Comparison of ENCODE assay signal across 8 mouse cellular contexts in the genomic region with DNA sequence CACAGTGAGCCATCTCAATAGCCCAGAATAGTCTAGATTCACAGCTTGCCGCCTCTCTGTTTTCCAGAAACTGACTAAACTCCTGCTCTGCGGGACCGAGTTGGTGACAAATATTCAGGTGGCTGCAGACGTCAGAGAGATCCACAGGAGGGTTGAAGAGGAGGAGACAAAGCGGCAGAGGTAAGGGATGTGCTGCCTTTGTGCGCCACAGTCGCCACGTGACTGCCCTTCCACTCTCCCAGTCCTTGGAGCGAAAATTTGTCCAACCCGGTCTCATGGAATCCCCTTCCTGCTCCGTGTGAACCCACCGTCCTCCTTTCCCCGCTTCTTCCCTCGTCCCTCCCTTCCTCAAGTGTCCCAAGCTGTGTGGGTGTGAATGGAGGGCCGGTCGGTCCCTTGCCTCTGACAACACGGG.
DNase-seq lines count a peak whose midpoint lies in the region; ATAC-seq and TF ChIP-seq lines count a peak whose summit lies in the region.

No protein-coding gene starts in this region.

- H3K27ac ChIP-seq in gastrocnemius, adult 2 months, result no peak overlapping the region
- H3K27ac ChIP-seq in ES-Bruce4 (ENCODE audit: insufficient read depth, low read length), result no peak overlapping the region
- no peak overlapping the region for H3K27ac ChIP-seq in embryonic facial prominence, embryonic 14.5 days (replicated peaks; ENCODE audit: low read depth, low read length)
- no peak overlapping the region for H3K27ac ChIP-seq in limb, embryonic 10.5 days
- no peak overlapping the region for H3K27ac ChIP-seq in stomach, embryonic 15.5 days

- H3K4me3 ChIP-seq in gastrocnemius, adult 2 months, result peak overlapping the region; percentile 10; the same call in 1 of the 2 replicates
- peak overlapping the region; percentile 20 for H3K4me3 ChIP-seq in ES-Bruce4 (ENCODE audit: low read depth, low read length)
- peak overlapping the region; percentile 13 for H3K4me3 ChIP-seq in embryonic facial prominence, embryonic 14.5 days (ENCODE audit: low read depth, low read length)
- peak overlapping the region; percentile 42 for H3K4me3 ChIP-seq in limb, embryonic 10.5 days
- peak overlapping the region; percentile 23 for H3K4me3 ChIP-seq in stomach, embryonic 15.5 days (replicated peaks)

- peak; percentile 65; the same call in 1 of the 2 replicates for ATAC-seq in embryonic facial prominence, embryonic 14.5 days (ENCODE audit: low read depth)
- ATAC-seq in stomach, embryonic 15.5 days (ENCODE audit: insufficient read depth, low FRiP score, low read depth), result 0 out of 2 replicates have a peak, but pooled peaks have one; percentile 18

- DNase-seq in gastrocnemius, adult 2 months, result no peak
- DNase-seq in gastrocnemius, postnatal 4 days (ENCODE audit: low spot score in 2 of 2), result no peak
- no peak for DNase-seq in embryonic facial prominence, embryonic 14.5 days (ENCODE audit: low spot score)
- DNase-seq in limb, embryonic 10.5 days (ENCODE audit: low spot score), result peak; percentile 36
- no peak for DNase-seq in kidney, postnatal 36 days
- DNase-seq in layer of hippocampus, postnatal 36 days, result no peak

- WGBS in embryonic facial prominence, embryonic 14.5 days, result 11% methylated on average over 17 of the region's 17 CpGs
- WGBS in limb, embryonic 10.5 days, result 9% methylated on average over 17 of the region's 17 CpGs
- 9% methylated on average over 17 of the region's 17 CpGs for WGBS in stomach, embryonic 15.5 days

- peak overlapping the region; percentile 51 for H3K4me2 ChIP-seq in embryonic facial prominence, embryonic 14.5 days (ENCODE audit: low read depth, low read length)
- H3K4me2 ChIP-seq in stomach, embryonic 15.5 days, result peak overlapping the region; percentile 53

- no peaks in the 10 kb centered on the region for H3K27me3 ChIP-seq in ES-Bruce4 (ENCODE audit: control insufficient read depth, insufficient read depth, low read length, poor library complexity, severe bottlenecking)
- peaks cover 9% of the 10 kb centered on the region for H3K27me3 ChIP-seq in embryonic facial prominence, embryonic 14.5 days (replicated peaks; ENCODE audit: control insufficient read depth, insufficient read depth, low read length)
- H3K27me3 ChIP-seq in limb, embryonic 10.5 days (ENCODE audit: low read depth, poor library complexity, severe bottlenecking), result peaks cover 22% of the 10 kb centered on the region
- H3K27me3 ChIP-seq in stomach, embryonic 15.5 days (replicated peaks), result no peaks in the 10 kb centered on the region; the same call in 1 of the 2 replicates

- TF ChIP-seq CTCF in gastrocnemius, adult 2 months (IDR thresholded peaks at IDR 0.05), result no peak
- no peak for TF ChIP-seq CTCF in ES-Bruce4 (IDR thresholded peaks at IDR 0.05; ENCODE audit: low read depth, low read length)

- TF ChIP-seq POLR2A in ES-Bruce4 (IDR thresholded peaks at IDR 0.05; ENCODE audit: insufficient read depth, low read length), result no peak

- H3K36me3 ChIP-seq in ES-Bruce4 (ENCODE audit: control insufficient read depth, insufficient read depth, low read length, poor library complexity, severe bottlenecking), result no peaks in the 10 kb centered on the region
- no peaks in the 10 kb centered on the region for H3K36me3 ChIP-seq in embryonic facial prominence, embryonic 14.5 days (ENCODE audit: control insufficient read depth, insufficient read depth, low read length)
- no peaks in the 10 kb centered on the region for H3K36me3 ChIP-seq in limb, embryonic 10.5 days
- no peaks in the 10 kb centered on the region for H3K36me3 ChIP-seq in stomach, embryonic 15.5 days

- no peak for TF ChIP-seq EP300 in ES-Bruce4 (IDR thresholded peaks at IDR 0.05; ENCODE audit: insufficient read depth, low read depth, low read length)

- no peaks in the 10 kb centered on the region for H3K4me1 ChIP-seq in ES-Bruce4 (ENCODE audit: control insufficient read depth, insufficient read depth, low read length)
- no peaks in the 10 kb centered on the region for H3K4me1 ChIP-seq in embryonic facial prominence, embryonic 14.5 days (ENCODE audit: control insufficient read depth, insufficient read depth, low read length)
- peaks cover 11% of the 10 kb centered on the region for H3K4me1 ChIP-seq in limb, embryonic 10.5 days
- 0 out of 2 replicates have a peak, but pooled peaks cover 4% of the 10 kb centered on the region for H3K4me1 ChIP-seq in stomach, embryonic 15.5 days

- no peaks in the 10 kb centered on the region for H3K9me3 ChIP-seq in ES-Bruce4 (replicated peaks; ENCODE audit: control insufficient read depth, insufficient read depth, low read length, poor library complexity, severe bottlenecking)
- H3K9me3 ChIP-seq in embryonic facial prominence, embryonic 14.5 days (ENCODE audit: control insufficient read depth, low read length), result no peaks in the 10 kb centered on the region
- H3K9me3 ChIP-seq in limb, embryonic 10.5 days (replicated peaks), result no peaks in the 10 kb centered on the region
- no peaks in the 10 kb centered on the region for H3K9me3 ChIP-seq in stomach, embryonic 15.5 days

- intact Hi-C loops in gastrocnemius, adult 2 months (cut with DNase I), result no loop called here

- H3K9ac ChIP-seq in ES-Bruce4 (ENCODE audit: low read depth, poor library complexity, severe bottlenecking), result no peak overlapping the region
- H3K9ac ChIP-seq in embryonic facial prominence, embryonic 14.5 days (ENCODE audit: low read depth, low read length), result no peak overlapping the region
- H3K9ac ChIP-seq in stomach, embryonic 15.5 days, result no peak overlapping the region
